Mouse (Mus musculus) CH12.LX (cell line): ENCODE measurements around the gene Bmyc. TPM values are rescaled to one million over a fixed set of nuclear protein-coding genes. Genes with fewer than 3 reads are reported as not detected.
"Not testable (repeated sequence)": the region's sequence is repeated elsewhere in the genome, so short reads cannot be mapped to it uniquely, and the experiment has no call there.

Experiments
- DNase-seq: peaks from one replicate; pipeline ENCODE4 v3.0.0-alpha.2; 2013; ENCODE audit errors: extremely low read depth
- H3K27ac ChIP-seq: 2 replicates; pipeline ENCODE4 v1.5.1; 2012; ENCODE audit warnings: low read depth, mild to moderate bottlenecking, control low read depth, moderate library complexity; ENCODE audit not compliant: insufficient read depth
- H3K27me3 ChIP-seq: replicated peaks from 2 replicates; pipeline ENCODE3; 2012; ENCODE audit warnings: inconsistent platforms
- H3K36me3 ChIP-seq, 2 experiments: replicated peaks in 1 of 2; 2 replicates each; pipeline versions ENCODE3 to v1.6.1; 2012; ENCODE audit warnings: inconsistent platforms in 1 of 2, low read length in 1 of 2, mild to moderate bottlenecking in 1 of 2, mixed read lengths in 1 of 2, moderate library complexity in 1 of 2; ENCODE audit not compliant: control insufficient read depth in 1 of 2, insufficient read depth in 1 of 2
- H3K4me1 ChIP-seq, 2 experiments: 2 replicates each; pipeline ENCODE4 v1.6.1; 2012; ENCODE audit warnings: inconsistent platforms in 1 of 2, moderate library complexity in 1 of 2; ENCODE audit not compliant: insufficient read depth in 2 of 2, control insufficient read depth in 1 of 2
- H3K4me2 ChIP-seq: 2 replicates; pipeline ENCODE4 v1.6.1; 2012; ENCODE audit warnings: low read depth, mild to moderate bottlenecking, control low read depth; ENCODE audit not compliant: poor library complexity, insufficient read depth, severe bottlenecking
- H3K4me3 ChIP-seq, 3 experiments: fragments of 150-350 bp in 1 of 3; sonication (generic) in 1 of 3; replicated peaks in 1 of 3; 2 replicates each; pipeline versions ENCODE3 to v1.5.1; 2011 to 2012; ENCODE audit warnings: low read depth in 2 of 3, low read length in 2 of 3, mild to moderate bottlenecking in 2 of 3, moderate library complexity in 2 of 3, control low read depth in 1 of 3, improper control_type of control experiment in 1 of 3, inconsistent platforms in 1 of 3, mixed read lengths in 1 of 3; ENCODE audit not compliant: poor library complexity in 1 of 3
- H3K79me2 ChIP-seq: replicated peaks from 2 replicates; pipeline ENCODE4 v1.6.1; 2012; ENCODE audit warnings: mild to moderate bottlenecking, moderate library complexity; ENCODE audit not compliant: control insufficient read depth, poor library complexity, insufficient read depth, severe bottlenecking; ENCODE audit errors: extremely low read depth
- H3K9ac ChIP-seq: 2 replicates; pipeline ENCODE4 v1.6.1; 2012; ENCODE audit warnings: low read depth, mild to moderate bottlenecking, control low read depth, moderate library complexity; ENCODE audit not compliant: insufficient read depth
- H3K9me3 ChIP-seq: replicated peaks from 2 replicates; pipeline ENCODE3; 2012; ENCODE audit warnings: low read length, inconsistent platforms, mixed read lengths
- CHD2 ChIP-seq: IDR thresholded peaks from 2 replicates; pipeline ENCODE4 v1.6.1; 2011; ENCODE audit warnings: low read length, improper control_type of control experiment
- CTCF ChIP-seq, 2 experiments: IDR thresholded peaks in 1 of 2; conservative IDR thresholded peaks in 1 of 2; 2 replicates each; pipeline ENCODE4 v1.5.1; 2011 to 2012; ENCODE audit warnings: low read depth in 2 of 2, low read length in 2 of 2, improper control_type of control experiment in 1 of 2, inconsistent platforms in 1 of 2, mild to moderate bottlenecking in 1 of 2, moderate library complexity in 1 of 2
- E2F4 ChIP-seq: IDR thresholded peaks from 2 replicates; pipeline ENCODE4 v1.6.1; 2011; ENCODE audit warnings: low read depth, low read length, improper control_type of control experiment; ENCODE audit not compliant: insufficient replicate concordance
- ELF1 ChIP-seq: IDR thresholded peaks from 2 replicates; pipeline ENCODE4 v1.6.1; 2014; ENCODE audit warnings: low read depth, mild to moderate bottlenecking, inconsistent platforms, low read length, improper control_type of control experiment
- HCFC1 ChIP-seq: IDR thresholded peaks from 2 replicates; pipeline ENCODE4 v1.6.1; 2012; ENCODE audit warnings: low read depth, mild to moderate bottlenecking, inconsistent platforms, low read length, improper control_type of control experiment
- IRF4 ChIP-seq: IDR thresholded peaks from 2 replicates; pipeline ENCODE4 v1.6.1; 2014; ENCODE audit warnings: low read depth, mild to moderate bottlenecking, inconsistent platforms, low read length, improper control_type of control experiment
- MAZ ChIP-seq: IDR thresholded peaks from 2 replicates; pipeline ENCODE4 v1.6.1; 2012; ENCODE audit warnings: low read depth, mild to moderate bottlenecking, inconsistent platforms, low read length, improper control_type of control experiment, moderate library complexity
- MEF2A ChIP-seq: IDR thresholded peaks from 2 replicates; pipeline ENCODE4 v1.6.1; 2014; ENCODE audit warnings: low read depth, mild to moderate bottlenecking, inconsistent platforms, low read length, improper control_type of control experiment, borderline replicate concordance
- NRF1 ChIP-seq: IDR thresholded peaks from 2 replicates; pipeline ENCODE4 v1.6.1; 2014; ENCODE audit warnings: low read depth, mild to moderate bottlenecking, inconsistent platforms, low read length, improper control_type of control experiment, moderate library complexity
- POLR2AphosphoS2 ChIP-seq: IDR thresholded peaks from 2 replicates; pipeline ENCODE4 v1.6.1; 2011; ENCODE audit warnings: low read depth, low read length, improper control_type of control experiment
- RAD21 ChIP-seq: IDR thresholded peaks from 2 replicates; pipeline ENCODE4 v1.6.1; 2011; ENCODE audit warnings: low read depth, mild to moderate bottlenecking, low read length, improper control_type of control experiment, moderate library complexity
- RCOR1 ChIP-seq: conservative IDR thresholded peaks from 2 replicates; pipeline ENCODE4 v1.6.1; 2012; ENCODE audit warnings: low read depth, mild to moderate bottlenecking, inconsistent platforms, low read length, improper control_type of control experiment
- SIN3A ChIP-seq: IDR thresholded peaks from 2 replicates; pipeline ENCODE4 v1.6.1; 2012; ENCODE audit warnings: low read length, improper control_type of control experiment, inconsistent platforms
- TBP ChIP-seq: conservative IDR thresholded peaks from 2 replicates; pipeline ENCODE4 v1.6.1; 2011; ENCODE audit warnings: low read depth, low read length, improper control_type of control experiment
- UBTF ChIP-seq: IDR thresholded peaks from 2 replicates; pipeline ENCODE4 v1.6.1; 2012; ENCODE audit warnings: low read depth, mild to moderate bottlenecking, inconsistent platforms, low read length, improper control_type of control experiment, moderate library complexity
- USF1 ChIP-seq: IDR thresholded peaks from 2 replicates; pipeline ENCODE4 v1.6.1; 2014; ENCODE audit warnings: low read depth, mild to moderate bottlenecking, inconsistent platforms, low read length, improper control_type of control experiment
- USF2 ChIP-seq: conservative IDR thresholded peaks from 2 replicates; pipeline ENCODE4 v1.6.1; 2011; ENCODE audit warnings: low read depth, low read length, improper control_type of control experiment
- ZNF384 ChIP-seq: IDR thresholded peaks from 2 replicates; pipeline ENCODE4 v1.6.1; 2012; ENCODE audit warnings: low read depth, low read length, improper control_type of control experiment, inconsistent platforms
- dilution Hi-C: fragments of 300-500 bp; cut with MboI; formaldehyde crosslinking; loops from 2 replicates; pipeline ENCODE4 v1.14.3; 2020; ENCODE audit warnings: low sequenced_read_pairs; ENCODE audit not compliant: extremely low pct_unique_long_range_greater_than_20kb, extremely low pct_ligation_motif_present
- in situ Hi-C: fragments of 300-500 bp; cut with MboI; formaldehyde crosslinking; loops from 3 replicates; pipeline ENCODE4 v1.14.3; 2019; ENCODE audit warnings: low sequenced_read_pairs, low pct_ligation_motif_present, low pct_unique_long_range_greater_than_20kb, mixed read lengths
- polyA plus RNA-seq: library from polyadenylated mRNA; unstranded; fragments of >175 nt; gene quantifications from 2 replicates; pipeline ENCODE4 v1.2.1, GENCODE M21; 2012; ENCODE audit warnings: low read depth; ENCODE audit not compliant: insufficient read length
- total RNA-seq, 2 experiments: library from RNA; depleted of rRNA; stranded (reverse); fragments of 300-350 nt in 1 of 2; fragments of >200 nt in 1 of 2; gene quantifications; 2 replicates each; pipeline ENCODE4 v1.2.3; 2012 to 2014

The Bmyc gene
- total and polyA plus RNA-seq, 3 experiments, result 10.8 to 37.2 (median 13.7) TPM

GRCm38 (mm10) chr2:25709791-25710190, 3.3 kb downstream of the Bmyc start:
- H3K9me3 ChIP-seq, in situ Hi-C loops, H3K36me3 ChIP-seq, H3K4me2 ChIP-seq, DNase-seq, H3K9ac ChIP-seq, H3K27ac ChIP-seq, H3K4me3 ChIP-seq, dilution Hi-C loops, H3K79me2 ChIP-seq, H3K27me3 ChIP-seq: not testable (repeated sequence)
- H3K4me1 ChIP-seq, result peaks cover 0 to 12% of the 10 kb centered on the region in 2 experiments; a peak in 2 of 4 replicates

- H3K36me3 ChIP-seq, dilution Hi-C loops, in situ Hi-C loops, H3K79me2 ChIP-seq, H3K27ac ChIP-seq, H3K4me2 ChIP-seq, H3K9me3 ChIP-seq, H3K9ac ChIP-seq, H3K4me3 ChIP-seq, DNase-seq, H3K27me3 ChIP-seq: not testable (repeated sequence)
- H3K4me1 ChIP-seq, result peaks cover 0 to 12% of the 10 kb centered on the region in 2 experiments; a peak in 2 of 4 replicates
These were observed 5.1 kb downstream of the Bmyc start for GRCm38 (mm10) chr2:25711641-25712040.

GRCm38 (mm10) chr2:25717222-25717621, 10.7 kb downstream of the Bmyc start:
- H3K36me3 ChIP-seq, result no peaks in the 10 kb centered on the region
- H3K4me2 ChIP-seq, result no peak overlapping the region
- no peak overlapping the region for H3K9ac ChIP-seq
- no peak overlapping the region for H3K4me3 ChIP-seq
- dilution Hi-C loops (no loop called here), in situ Hi-C loops (no loop called here)
- no peaks in the 10 kb centered on the region for H3K4me1 ChIP-seq
- no peak overlapping the region for H3K27ac ChIP-seq
- TF ChIP-seq MEF2A, result no peak
- TF ChIP-seq SIN3A, result no peak
- peaks cover 3% of the 10 kb centered on the region for H3K9me3 ChIP-seq
- no peak for DNase-seq
- H3K79me2 ChIP-seq, result no peaks in the 10 kb centered on the region
- H3K27me3 ChIP-seq, result peaks cover 9% of the 10 kb centered on the region

GRCm38 (mm10) chr2:25733199-25733930, 26.8 kb downstream of the Bmyc start:
- Histone ChIP-seq H3K27me3 (peaks cover 68% of the 10 kb centered on the region), H3K4me1 (no peaks in the 10 kb centered on the region), H3K79me2 (no peaks in the 10 kb centered on the region), H3K27ac (no peak overlapping the region), H3K4me3 (no peak overlapping the region), H3K9me3 (peaks cover 4% of the 10 kb centered on the region), H3K36me3 (no peaks in the 10 kb centered on the region), H3K9ac (no peak overlapping the region), H3K4me2 (no peak overlapping the region)
- in situ Hi-C loops, result no loop called here
- dilution Hi-C loops, result no loop called here
- DNase-seq, result no peak
- TF ChIP-seq ZNF384 (no peak), USF2 (no peak), POLR2AphosphoS2 (no peak), USF1 (no peak), TBP (no peak), UBTF (no peak), MEF2A (no peak), NRF1 (no peak), CTCF (conservative IDR thresholded peaks at IDR 0.05 in 1 of 2, IDR thresholded peaks at IDR 0.05 in 1 of 2; ENCODE audit: low read depth in 2 of 2, low read length in 2 of 2) (no peak), HCFC1 (no peak), RCOR1 (no peak), SIN3A (no peak), ELF1 (no peak), MAZ (no peak), CHD2 (no peak), RAD21 (no peak), IRF4 (no peak), E2F4 (no peak)
